Mouse (Mus musculus) neural tube, postnatal 0 days (tissue): Measurements from ENCODE around the gene Olfr516. TPM values are rescaled to one million over a fixed set of nuclear protein-coding genes. Genes with fewer than 3 reads are reported as not detected.

ENCODE experiments used
- polyA plus RNA-seq: library from polyadenylated mRNA; unstranded; fragments of >200 nt; fragmentation: Nextera tagmentation; extraction: Ambion mirVana; gene quantifications from 2 replicates; pipeline ENCODE4 v1.2.1, GENCODE M21; 2015

Olfr516 gene
- not detected in 2 replicates for polyA plus RNA-seq

GRCm38 (mm10) chr7:108850429-108850828, at the start of gene Olfr516:
Olfr516 (minus strand) TSS chr7:108850529.

GRCm38 (mm10) chr7:108894320-108894719, 44.0 kb upstream of the Olfr516 start, which contains the start of gene Olfr519:
Olfr519 (minus strand) TSS chr7:108894420.

GRCm38 (mm10) chr7:108884906-108885305, 34.6 kb upstream of the Olfr516 start, which contains the start of gene Olfr518:
Olfr518 (minus strand) TSS chr7:108885006.

GRCm38 (mm10) chr7:108872279-108872678, 21.9 kb upstream of the Olfr516 start, which contains the start of gene Olfr517:
Olfr517 (minus strand) TSS chr7:108872379.

GRCm38 (mm10) chr7:108825897-108826296, 24.4 kb downstream of the Olfr516 start, which contains the start of gene Olfr514:
Olfr514 (minus strand) TSS chr7:108825997.

Other genes with a start within 250 kb of the Olfr516 start
- gene Olfr506, start 239.7 kb downstream of the Olfr516 start, polyA plus RNA-seq = not detected in 2 replicates
- gene Olfr507, start 228.7 kb downstream of the Olfr516 start, polyA plus RNA-seq = not detected in 2 replicates
- gene Olfr508, start 220.5 kb downstream of the Olfr516 start, polyA plus RNA-seq = not detected in 2 replicates
- not detected in 2 replicates for gene Olfr509, start 198.6 kb downstream of the Olfr516 start, polyA plus RNA-seq
- gene Olfr510, start 184.1 kb downstream of the Olfr516 start, polyA plus RNA-seq = not detected in 2 replicates
- gene Olfr512, start 137.2 kb downstream of the Olfr516 start, polyA plus RNA-seq = not detected in 2 replicates
- gene Olfr513, start 99.6 kb downstream of the Olfr516 start, polyA plus RNA-seq = not detected in 2 replicates
- not detected in 2 replicates for gene Olfr514, start 24.5 kb downstream of the Olfr516 start, polyA plus RNA-seq
- gene Olfr517, start 21.9 kb upstream of the Olfr516 start, polyA plus RNA-seq = not detected in 2 replicates
- gene Olfr518, start 34.5 kb upstream of the Olfr516 start, polyA plus RNA-seq = not detected in 2 replicates
- gene Olfr519, start 43.9 kb upstream of the Olfr516 start, polyA plus RNA-seq = not detected in 2 replicates
- 0.05 TPM in 1 of 2 replicates, not detected in the other for gene Nlrp10, start 79.6 kb upstream of the Olfr516 start, polyA plus RNA-seq
- gene Eif3f, start 83.9 kb upstream of the Olfr516 start, polyA plus RNA-seq = 87.8 and 88.1 TPM in 2 replicates
- gene Tub, start 99.8 kb upstream of the Olfr516 start, polyA plus RNA-seq = 23.0 and 29.6 TPM in 2 replicates
- 35.2 and 35.6 TPM in 2 replicates for gene Ric3, start 232.8 kb upstream of the Olfr516 start, polyA plus RNA-seq